Mouse (Mus musculus) cortical plate, adult 2 months (tissue): ENCODE results near the gene Mob1a.

Experiments used
- CTCF ChIP-seq: fragments of 200-500 bp; IDR thresholded peaks from 2 replicates; pipeline ENCODE4 v1.5.1; 2011; ENCODE audit warnings: mild to moderate bottlenecking, control low read depth, low read length; ENCODE audit not compliant: insufficient read depth; ENCODE audit errors: extremely low read depth
- POLR2A ChIP-seq: fragments of 200-500 bp; IDR thresholded peaks from 2 replicates; pipeline ENCODE4 v1.6.1; 2011; ENCODE audit warnings: mild to moderate bottlenecking, low read length, control low read depth; ENCODE audit not compliant: insufficient read depth; ENCODE audit errors: extremely low read depth

DNA sequence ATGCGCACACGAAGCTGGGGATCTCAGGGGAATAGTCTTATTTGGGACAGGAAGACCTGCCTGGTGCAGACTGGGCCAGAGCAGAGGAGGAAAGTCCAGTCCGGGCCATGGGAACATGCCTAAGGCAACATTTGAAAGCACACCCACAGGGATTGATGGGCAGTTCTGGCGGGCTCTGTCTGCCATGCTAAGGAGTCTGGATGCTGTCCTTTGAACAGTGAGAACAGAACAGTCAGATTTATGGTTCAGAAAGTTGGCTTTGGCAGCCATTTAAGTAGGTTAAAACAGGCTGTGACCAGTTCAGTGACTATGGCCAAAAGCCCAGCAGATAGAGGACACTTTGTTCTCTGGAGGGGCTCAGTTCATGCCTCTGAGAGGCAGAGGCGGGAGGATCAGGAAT lies 23.6 kb upstream of the Mob1a start:
- TF ChIP-seq POLR2A = no peak
- TF ChIP-seq CTCF = no peak
